Mouse (Mus musculus) heart, embryonic 13.5 days (tissue): ENCODE data around the gene Rag1. TPM values are rescaled to one million over a fixed set of nuclear protein-coding genes. Genes with fewer than 3 reads are reported as not detected.
A peak's percentile ranks its signal among the peaks of the same experiment; 100 is the strongest.

Experiments used
- ATAC-seq: fragments of 200-750 bp; cut with Nextera tagmentation; 2 replicates; pipeline ENCODE4 v1.8.0; 2017; ENCODE audit warnings: moderate TSS enrichment; ENCODE audit not compliant: insufficient number of reproducible peaks, low FRiP score, low TSS enrichment; ENCODE audit errors: extremely low read depth
- H3K27ac ChIP-seq: fragments of 300-500 bp; sonication (generic); replicated peaks from 2 replicates; pipeline ENCODE4 v1.5.1; 2015; ENCODE audit warnings: moderate library complexity, mild to moderate bottlenecking, inconsistent platforms
- H3K27me3 ChIP-seq: fragments of 300-500 bp; sonication (generic); replicated peaks from 2 replicates; pipeline ENCODE4 v1.6.1; 2015; ENCODE audit warnings: mild to moderate bottlenecking, inconsistent platforms
- H3K36me3 ChIP-seq: fragments of 300-500 bp; sonication (generic); 2 replicates; pipeline ENCODE4 v1.6.1; 2015; ENCODE audit warnings: mild to moderate bottlenecking, inconsistent platforms
- H3K4me1 ChIP-seq: fragments of 300-500 bp; sonication (generic); 2 replicates; pipeline ENCODE4 v1.6.1; 2015; ENCODE audit warnings: inconsistent platforms
- H3K4me2 ChIP-seq: fragments of 300-500 bp; sonication (generic); 2 replicates; pipeline ENCODE4 v1.6.1; 2015; ENCODE audit warnings: inconsistent platforms, mild to moderate bottlenecking, moderate library complexity
- H3K4me3 ChIP-seq: fragments of 300-500 bp; sonication (generic); 2 replicates; pipeline ENCODE4 v1.5.1; 2015; ENCODE audit warnings: moderate library complexity, mild to moderate bottlenecking, inconsistent platforms
- H3K9ac ChIP-seq: fragments of 300-500 bp; sonication (generic); 2 replicates; pipeline ENCODE4 v1.6.1; 2015; ENCODE audit warnings: inconsistent platforms, mild to moderate bottlenecking, moderate library complexity
- H3K9me3 ChIP-seq: fragments of 300-500 bp; sonication (generic); 2 replicates; pipeline ENCODE4 v1.6.1; 2016; ENCODE audit warnings: inconsistent platforms
- WGBS: fragments of 180-500 bp; shearing (Covaris S2); methylation state at CpG from one replicate; pipeline ENCODE4 v1.1.7; 2015; ENCODE audit warnings: mixed read lengths; 5-methylcytosine and 5-hydroxymethylcytosine counted together
- polyA plus RNA-seq: library from polyadenylated mRNA; unstranded; fragments of >200 nt; fragmentation: Nextera tagmentation; extraction: Ambion mirVana; gene quantifications from 2 replicates; pipeline ENCODE4 v1.2.1, GENCODE M21; 2015

The Rag1 gene
- polyA plus RNA-seq, 1 experiment from 2014 or later: 0.11 TPM

DNA sequence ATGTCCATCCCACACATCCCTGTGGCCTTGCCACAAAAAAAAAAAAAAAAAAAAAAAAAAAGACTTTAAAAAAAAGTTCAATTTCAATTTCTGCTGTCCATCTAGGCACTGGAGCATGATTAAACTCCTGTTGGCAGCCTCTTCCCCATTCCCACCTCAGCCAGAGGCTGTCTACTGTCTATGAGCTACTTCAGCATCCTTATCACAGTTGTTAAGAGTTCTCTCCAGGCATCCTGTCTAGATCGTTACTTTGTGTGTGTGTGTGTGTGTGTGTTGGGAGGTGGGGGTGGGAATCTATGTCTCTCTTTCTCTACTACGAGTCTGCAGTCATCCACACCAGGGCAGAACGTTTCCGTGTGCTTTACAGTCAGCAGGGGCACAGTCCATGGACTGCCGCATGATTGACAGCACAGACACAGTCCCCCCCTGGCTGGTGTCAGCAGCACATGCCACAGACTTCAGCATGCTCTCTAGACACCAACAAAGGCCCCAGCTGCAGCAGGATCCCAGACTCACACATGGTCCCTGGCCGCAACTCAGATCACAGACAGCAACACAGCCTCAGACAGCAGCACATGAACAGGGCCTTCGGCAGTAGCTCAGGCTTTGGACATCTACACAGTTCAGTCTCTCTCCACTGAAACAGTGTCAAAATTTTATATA, 40.9 kb downstream of the Rag1 start:
- Histone ChIP-seq H3K4me1 (peaks cover 9% of the 10 kb centered on the region), H3K4me3 (no peak overlapping the region), H3K9ac (peak overlapping the region; percentile 38; the same call in 1 of the 2 replicates), H3K36me3 (no peaks in the 10 kb centered on the region), H3K4me2 (peak overlapping the region; percentile 46), H3K9me3 (no peaks in the 10 kb centered on the region), H3K27ac (peak overlapping the region; percentile 24), H3K27me3 (no peaks in the 10 kb centered on the region)
- WGBS: 33% methylated on average over 7 of the region's 7 CpGs
- ATAC-seq: peak; percentile 51; the same call in 1 of the 2 replicates

DNA sequence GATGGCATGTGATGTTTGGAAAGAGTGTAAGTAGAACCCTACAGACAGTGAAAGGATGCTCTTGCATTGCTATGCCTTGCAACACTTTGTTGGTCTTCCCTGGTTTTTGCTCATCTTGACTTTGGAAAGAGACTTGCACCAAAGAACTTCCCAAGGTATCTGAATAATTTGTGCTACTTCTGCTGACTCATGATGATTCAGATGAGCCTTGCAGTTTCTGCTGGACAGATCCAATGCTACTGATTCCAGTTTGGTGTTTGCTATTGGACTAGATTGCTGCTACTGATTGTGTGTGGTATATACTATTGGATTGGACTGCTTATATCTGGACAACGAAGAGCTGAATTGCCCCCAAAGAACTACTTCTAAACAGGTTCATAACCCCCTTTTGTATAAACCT, 46.2 kb downstream of the Rag1 start:
- Histone ChIP-seq H3K36me3 (0 out of 2 replicates have a peak, but pooled peaks cover 4% of the 10 kb centered on the region), H3K4me3 (no peak overlapping the region), H3K4me2 (no peak overlapping the region), H3K9me3 (no peaks in the 10 kb centered on the region), H3K27me3 (no peaks in the 10 kb centered on the region), H3K27ac (no peak overlapping the region), H3K9ac (no peak overlapping the region), H3K4me1 (peaks cover 10% of the 10 kb centered on the region)
- WGBS: 70% methylated on average over 1 of the region's 1 CpGs
- ATAC-seq: no peak

DNA sequence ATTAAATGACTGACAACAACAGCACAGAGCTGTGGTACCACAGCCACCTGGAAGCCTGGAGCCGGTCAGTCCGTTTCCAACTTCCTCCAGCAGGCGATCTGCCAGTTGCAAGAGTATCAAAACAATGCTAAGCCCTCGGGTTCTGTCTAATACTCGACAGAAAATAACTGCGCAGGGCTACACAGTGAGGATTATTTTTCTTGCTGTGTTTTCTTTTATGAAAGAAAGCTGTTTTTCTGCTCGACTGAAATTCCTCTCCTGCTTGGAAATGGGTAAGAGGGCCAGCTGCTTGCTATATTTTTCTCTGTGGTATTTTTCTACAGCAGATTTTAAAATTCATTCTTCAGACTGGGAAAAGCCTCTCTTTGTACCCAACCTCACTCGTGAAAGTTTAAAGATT, 48.6 kb downstream of the Rag1 start:
- 0 out of 2 replicates have a peak, but pooled peaks cover 4% of the 10 kb centered on the region for H3K36me3 ChIP-seq
- ATAC-seq: no peak
- H3K27me3 ChIP-seq: no peaks in the 10 kb centered on the region
- no peak overlapping the region for H3K4me3 ChIP-seq
- no peak overlapping the region for H3K4me2 ChIP-seq
- peaks cover 10% of the 10 kb centered on the region; the same call in 1 of the 2 replicates for H3K4me1 ChIP-seq
- 49% methylated on average over 8 of the region's 8 CpGs for WGBS
- H3K9me3 ChIP-seq: no peaks in the 10 kb centered on the region
- H3K27ac ChIP-seq: no peak overlapping the region
- no peak overlapping the region for H3K9ac ChIP-seq

DNA sequence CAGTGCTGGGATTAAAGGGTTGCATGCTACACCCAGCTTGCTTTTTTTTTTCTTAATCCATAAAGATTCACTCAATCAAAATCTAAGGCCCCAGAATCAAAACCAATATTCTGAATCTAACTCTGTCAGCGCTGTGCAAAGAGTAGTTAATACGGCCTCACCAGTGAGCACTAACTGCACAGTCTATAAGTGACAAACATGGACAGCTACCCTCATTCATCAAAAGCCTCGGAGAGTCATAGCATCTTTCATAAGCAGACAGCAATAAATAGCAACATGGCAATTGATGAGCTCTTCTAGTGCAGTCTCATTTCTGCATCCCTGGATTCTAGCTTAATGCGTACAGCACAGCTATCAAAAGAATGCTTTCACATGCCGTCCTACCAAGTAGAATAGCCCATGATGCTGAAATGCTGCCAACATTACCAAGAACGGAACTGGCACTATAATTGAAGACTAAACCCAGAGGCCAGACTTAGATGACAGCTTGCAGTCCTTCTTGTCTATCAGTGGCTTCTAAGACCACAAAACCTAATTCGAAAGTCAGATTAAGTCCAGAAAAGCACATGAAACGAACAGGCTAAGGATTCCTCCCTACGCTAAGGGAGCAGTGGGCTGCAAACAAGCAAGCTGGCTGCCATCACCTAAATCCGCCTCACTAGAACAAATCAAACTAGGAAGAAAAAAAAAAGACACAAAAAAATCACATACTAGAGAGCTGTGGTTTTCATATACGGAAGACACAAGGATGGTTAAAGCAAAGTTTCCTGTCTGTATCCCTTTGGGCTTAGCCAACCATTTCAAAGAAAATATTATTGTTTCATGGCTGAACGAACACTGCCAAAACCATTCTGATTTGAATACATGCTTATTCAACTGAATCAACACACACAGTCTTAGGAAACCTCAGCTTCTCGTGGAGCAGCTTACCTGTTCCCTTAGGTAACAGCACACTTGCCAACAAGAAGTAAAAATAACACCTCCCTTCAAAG, 50.8 kb downstream of the Rag1 start:
- Histone ChIP-seq H3K4me1 (peaks cover 10% of the 10 kb centered on the region; the same call in 1 of the 2 replicates), H3K9me3 (no peaks in the 10 kb centered on the region), H3K9ac (no peak overlapping the region), H3K4me3 (no peak overlapping the region), H3K27ac (no peak overlapping the region), H3K4me2 (no peak overlapping the region), H3K27me3 (no peaks in the 10 kb centered on the region), H3K36me3 (0 out of 2 replicates have a peak, but pooled peaks cover 4% of the 10 kb centered on the region)
- WGBS: 70% methylated on average over 13 of the region's 13 CpGs
- no peak for ATAC-seq

DNA sequence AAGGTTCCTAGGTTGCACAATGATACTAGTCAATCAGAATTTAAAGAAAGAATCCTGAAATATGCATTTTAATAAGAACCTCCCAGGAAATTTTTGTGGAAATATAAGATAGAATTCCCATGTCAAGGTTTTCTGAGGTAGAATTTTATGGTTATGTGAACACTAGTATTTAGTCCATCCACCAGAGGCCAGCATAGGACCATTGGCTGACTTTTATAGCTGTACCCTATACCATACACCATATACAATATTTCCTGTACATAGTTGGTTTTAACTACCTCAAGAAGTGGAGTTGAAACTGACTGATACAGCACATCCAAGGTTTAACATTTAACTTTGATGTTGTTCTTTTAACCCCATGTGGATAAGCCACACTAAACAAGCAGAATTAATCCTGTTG, 52.1 kb downstream of the Rag1 start:
- Histone ChIP-seq H3K4me1 (peaks cover 20% of the 10 kb centered on the region; the same call in 1 of the 2 replicates), H3K4me3 (no peak overlapping the region), H3K36me3 (no peaks in the 10 kb centered on the region), H3K4me2 (no peak overlapping the region), H3K9ac (no peak overlapping the region), H3K9me3 (no peaks in the 10 kb centered on the region), H3K27me3 (no peaks in the 10 kb centered on the region), H3K27ac (no peak overlapping the region)
- no peak for ATAC-seq

DNA sequence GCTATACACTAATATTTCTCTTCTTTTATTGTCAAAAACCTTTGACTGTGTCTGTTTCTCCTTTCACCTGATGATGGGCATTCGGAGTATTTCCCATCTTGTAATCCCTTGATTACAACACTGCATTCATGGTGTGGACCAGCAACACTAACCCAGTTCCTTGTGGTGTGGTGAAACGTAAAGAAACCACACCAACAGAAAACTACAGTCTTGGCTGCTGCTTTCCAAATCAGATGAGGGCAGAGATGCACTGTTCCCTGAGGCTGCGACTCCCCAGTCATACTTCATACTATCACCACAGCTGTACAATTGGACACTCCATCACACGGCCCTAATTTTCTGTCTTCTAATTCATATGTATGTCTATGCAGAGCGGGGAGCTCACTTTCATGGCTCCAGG, 54.6 kb downstream of the Rag1 start:
- no peaks in the 10 kb centered on the region for H3K36me3 ChIP-seq
- no peaks in the 10 kb centered on the region for H3K27me3 ChIP-seq
- H3K9ac ChIP-seq: no peak overlapping the region
- ATAC-seq: no peak
- H3K27ac ChIP-seq: no peak overlapping the region
- H3K4me3 ChIP-seq: no peak overlapping the region
- peaks cover 24% of the 10 kb centered on the region; the same call in 1 of the 2 replicates for H3K4me1 ChIP-seq
- 78% methylated on average over 5 of the region's 5 CpGs for WGBS
- no peaks in the 10 kb centered on the region for H3K9me3 ChIP-seq
- H3K4me2 ChIP-seq: no peak overlapping the region

DNA sequence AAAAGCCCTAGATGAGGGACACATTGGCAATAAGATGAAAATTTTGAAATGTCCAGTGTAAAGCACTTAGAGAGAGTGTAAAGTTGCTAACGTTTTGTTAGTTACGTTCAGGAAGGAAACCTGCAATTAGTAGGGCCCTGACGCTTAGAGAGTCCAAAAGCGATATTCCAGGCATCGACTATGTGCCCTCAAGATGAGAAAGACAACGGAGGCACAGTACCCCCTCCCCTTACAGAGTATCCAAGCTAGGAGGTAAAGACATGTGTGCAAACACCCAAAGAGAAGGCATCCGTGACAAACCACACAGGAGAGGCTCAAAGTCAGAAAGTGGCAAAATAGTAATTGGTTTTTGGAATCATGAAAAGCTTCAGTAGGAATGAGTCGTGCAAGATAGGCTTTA, 56.4 kb downstream of the Rag1 start:
- no peak overlapping the region for H3K4me3 ChIP-seq
- ATAC-seq: no peak

DNA sequence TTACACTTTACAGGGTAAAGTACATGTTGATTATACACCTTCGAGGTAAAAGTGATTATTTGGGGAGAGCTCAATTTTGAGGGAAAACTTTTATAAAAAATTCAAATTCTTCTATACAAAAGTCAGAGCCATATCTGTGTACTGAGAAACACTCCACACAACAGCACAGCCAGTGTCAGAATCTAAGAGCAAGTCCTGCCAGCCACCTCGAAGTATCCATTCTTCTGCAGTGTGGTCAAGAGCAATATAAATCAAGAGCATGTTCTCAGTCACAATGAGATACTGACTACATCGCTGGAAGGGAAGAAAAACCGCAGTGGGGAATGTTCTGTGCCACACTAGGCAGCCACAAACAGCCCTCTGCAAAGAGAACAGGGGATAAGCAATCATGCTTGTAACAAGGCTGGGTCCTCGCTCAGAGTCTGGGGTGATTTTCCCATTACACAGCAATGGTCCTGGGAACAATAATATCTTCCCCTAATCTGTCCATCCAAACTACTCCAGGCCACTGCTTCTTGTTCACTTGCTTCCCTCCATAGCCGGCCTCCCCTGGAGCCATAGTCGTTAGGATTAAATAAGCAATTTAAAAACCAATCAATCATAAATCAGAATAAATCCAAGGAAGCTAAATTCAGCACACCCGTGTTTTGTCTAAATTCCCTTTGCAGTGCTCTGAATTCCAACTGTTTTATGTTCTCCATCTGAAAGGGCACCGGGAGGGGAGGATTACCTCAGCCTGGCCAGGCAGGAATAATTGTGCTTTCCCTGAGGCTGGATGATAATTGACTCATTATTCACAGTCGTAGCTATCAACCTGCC, 57.1 kb downstream of the Rag1 start:
- 51% methylated on average over 10 of the region's 10 CpGs for WGBS
- no peaks in the 10 kb centered on the region for H3K9me3 ChIP-seq
- no peaks in the 10 kb centered on the region for H3K27me3 ChIP-seq
- H3K36me3 ChIP-seq: no peaks in the 10 kb centered on the region
- H3K9ac ChIP-seq: no peak overlapping the region
- H3K4me1 ChIP-seq: peaks cover 17% of the 10 kb centered on the region; the same call in 1 of the 2 replicates
- no peak overlapping the region for H3K27ac ChIP-seq
- H3K4me2 ChIP-seq: no peak overlapping the region
- no peak overlapping the region for H3K4me3 ChIP-seq
- ATAC-seq: no peak

More for the DNA sequence above, 56.4 kb downstream of the Rag1 start:
- Histone ChIP-seq H3K9ac (no peak overlapping the region), H3K27ac (no peak overlapping the region), H3K9me3 (no peaks in the 10 kb centered on the region), H3K4me2 (no peak overlapping the region), H3K36me3 (no peaks in the 10 kb centered on the region), H3K27me3 (no peaks in the 10 kb centered on the region), H3K4me1 (peaks cover 17% of the 10 kb centered on the region; the same call in 1 of the 2 replicates)
- 74% methylated on average over 8 of the region's 8 CpGs for WGBS

DNA sequence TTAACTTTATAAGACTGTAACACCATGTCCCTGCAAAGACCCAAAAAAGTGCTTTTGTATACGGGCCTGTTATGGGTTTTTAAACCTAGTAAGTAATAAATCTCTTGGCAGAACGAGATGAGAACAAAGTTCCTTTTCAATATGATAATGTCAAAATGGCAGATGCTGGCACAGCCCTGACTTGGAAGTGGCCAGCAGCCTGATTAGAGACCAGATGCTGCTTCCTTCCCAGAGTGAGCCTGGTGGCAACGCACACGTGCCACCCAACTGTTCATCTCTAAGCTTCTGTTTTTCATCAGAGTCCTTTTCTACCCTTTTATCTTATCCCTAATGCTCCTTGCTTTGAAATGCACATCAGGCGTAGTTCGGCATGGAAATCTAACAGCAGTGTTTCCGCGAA, 57.9 kb downstream of the Rag1 start:
- Histone ChIP-seq H3K4me2 (no peak overlapping the region), H3K4me3 (no peak overlapping the region), H3K4me1 (peaks cover 17% of the 10 kb centered on the region; the same call in 1 of the 2 replicates), H3K9ac (no peak overlapping the region), H3K27ac (no peak overlapping the region), H3K9me3 (no peaks in the 10 kb centered on the region), H3K27me3 (no peaks in the 10 kb centered on the region), H3K36me3 (no peaks in the 10 kb centered on the region)
- WGBS: 51% methylated on average over 8 of the region's 8 CpGs
- no peak for ATAC-seq
